In genomic region chr5:124444661-124445561, GRCm38 (mm10) we compare ENCODE assay signal across 7 mouse cellular contexts. TPM values are rescaled to one million over a fixed set of nuclear protein-coding genes. Genes with fewer than 3 reads are reported as not detected.
DNase-seq lines count a peak whose midpoint lies in the region; ATAC-seq and TF ChIP-seq lines count a peak whose summit lies in the region.

No protein-coding gene starts in this region.

- H3K4me1 ChIP-seq in cerebellum, adult 2 months (ENCODE audit: control insufficient read depth, insufficient read depth, low read length): peaks cover 18% of the 10 kb centered on the region
- peaks cover 37% of the 10 kb centered on the region for H3K4me1 ChIP-seq in hindbrain, embryonic 12.5 days

- intact Hi-C loops in left cerebral cortex, postnatal 14 days (cut with DNase I): loop anchor here (5.0 kb wide), 1 partner anchor 37 kb away; the partner anchor contains the start of gene Snrnp35

- no peaks in the 10 kb centered on the region for H3K27me3 ChIP-seq in cerebellum, adult 2 months (ENCODE audit: control insufficient read depth, insufficient read depth, low read length)
- no peaks in the 10 kb centered on the region for H3K27me3 ChIP-seq in hindbrain, embryonic 12.5 days

- TF ChIP-seq POLR2A in cerebellum, adult 2 months (IDR thresholded peaks at IDR 0.05; ENCODE audit: borderline replicate concordance, insufficient read depth, low read length): peak; percentile 85

- peak; percentile 75 for DNase-seq in ZHBTc4 (ENCODE audit: low read depth, low spot score)
- DNase-seq in cerebellum, adult 2 months: peak; percentile 78 to 84
- peak; percentile 70 for DNase-seq in forelimb bud, embryonic 11.5 days (ENCODE audit: low read depth, low spot score)
- DNase-seq in left cerebral cortex, postnatal 14 days (ENCODE audit: low spot score in 2 of 2): peak; percentile 68 to 80
- peak; percentile 73 for DNase-seq in spleen, adult 12 weeks (ENCODE audit: low spot score)

- peak overlapping the region; percentile 75 for H3K4me3 ChIP-seq in cerebellum, adult 2 months (replicated peaks; ENCODE audit: insufficient read depth, low read depth, low read length)
- peak overlapping the region; percentile 97 for H3K4me3 ChIP-seq in hindbrain, embryonic 12.5 days

- no peaks in the 10 kb centered on the region for H3K9me3 ChIP-seq in hindbrain, embryonic 12.5 days (replicated peaks)

- no peak for TF ChIP-seq CTCF in cerebellum, adult 2 months (IDR thresholded peaks at IDR 0.05; ENCODE audit: borderline replicate concordance, insufficient read depth, low read depth, low read length)

- H3K36me3 ChIP-seq in hindbrain, embryonic 12.5 days: peaks cover 25% of the 10 kb centered on the region

- peak overlapping the region; percentile 66; the same call in 1 of the 2 replicates for H3K27ac ChIP-seq in cerebellum, adult 2 months (ENCODE audit: insufficient read depth, low read length)
- H3K27ac ChIP-seq in hindbrain, embryonic 12.5 days: peak overlapping the region; percentile 79

- peak overlapping the region; percentile 91 for H3K4me2 ChIP-seq in hindbrain, embryonic 12.5 days (replicated peaks)

- peak overlapping the region; percentile 98 for H3K9ac ChIP-seq in hindbrain, embryonic 12.5 days

- peak; percentile 89 for ATAC-seq in hindbrain, embryonic 12.5 days (ENCODE audit: low FRiP score)
- ATAC-seq in megakaryocyte progenitor cell, adult 5-6 weeks (replicated peaks; ENCODE audit: poor library complexity): peak; percentile 36

- WGBS in cerebellum, adult 2 months: 9% methylated on average over 61 of the region's 66 CpGs
- 6% methylated on average over 66 of the region's 66 CpGs for WGBS in hindbrain, embryonic 12.5 days

RNA-seq across cellular contexts. Expression of gene Kmt5a, which starts 5.2 kb away (rescaled TPM):
- 59.1 and 61.6 TPM in 2 replicates for polyA plus RNA-seq in cerebellum, adult 2 months (2012; rRNA removed)
- 62.9 and 67.3 TPM in 2 replicates for polyA plus RNA-seq in hindbrain, embryonic 12.5 days (2016; fragmentation: Nextera tagmentation; extraction: Ambion mirVana)
- 10 to 100 TPM; 44.3 to 48.7 TPM for total RNA-seq in left cerebral cortex, postnatal 14 days (2021)
- 285 and 312 TPM in 2 replicates for total RNA-seq in megakaryocyte progenitor cell, adult 5-6 weeks (2015)
- total RNA-seq in megakaryocyte progenitor cell, adult 5-6 weeks (2017): 134 and 164 TPM in 2 replicates

RNA-seq across cellular contexts. Expression of gene Sbno1, which starts 19.1 kb away (rescaled TPM):
- 48.3 and 50.3 TPM in 2 replicates for polyA plus RNA-seq in cerebellum, adult 2 months (2012; rRNA removed)
- 108 and 113 TPM in 2 replicates for polyA plus RNA-seq in hindbrain, embryonic 12.5 days (2016; fragmentation: Nextera tagmentation; extraction: Ambion mirVana)
- total RNA-seq in left cerebral cortex, postnatal 14 days (2021): 100 to 1,000 TPM; 139 to 153 TPM
- total RNA-seq in megakaryocyte progenitor cell, adult 5-6 weeks (2015): 94.8 and 95.7 TPM in 2 replicates
- total RNA-seq in megakaryocyte progenitor cell, adult 5-6 weeks (2017): 162 and 219 TPM in 2 replicates

RNA-seq across cellular contexts. Expression of gene Rilpl2, which starts 33.3 kb away (rescaled TPM):
- polyA plus RNA-seq in cerebellum, adult 2 months (2012; rRNA removed): 18.1 and 18.4 TPM in 2 replicates
- 18.0 and 20.0 TPM in 2 replicates for polyA plus RNA-seq in hindbrain, embryonic 12.5 days (2016; fragmentation: Nextera tagmentation; extraction: Ambion mirVana)
- 10 to 100 TPM; 24.7 to 25.8 TPM for total RNA-seq in left cerebral cortex, postnatal 14 days (2021)
- total RNA-seq in megakaryocyte progenitor cell, adult 5-6 weeks (2015): 49.0 and 63.6 TPM in 2 replicates
- total RNA-seq in megakaryocyte progenitor cell, adult 5-6 weeks (2017): 45.2 and 50.1 TPM in 2 replicates

RNA-seq across cellular contexts. Expression of gene Snrnp35, which starts 38.0 kb away (rescaled TPM):
- 12.3 and 13.1 TPM in 2 replicates for polyA plus RNA-seq in cerebellum, adult 2 months (2012; rRNA removed)
- 23.8 and 27.2 TPM in 2 replicates for polyA plus RNA-seq in hindbrain, embryonic 12.5 days (2016; fragmentation: Nextera tagmentation; extraction: Ambion mirVana)
- 10 to 100 TPM; 20.9 to 24.2 TPM for total RNA-seq in left cerebral cortex, postnatal 14 days (2021)
- 2.8 and 6.4 TPM in 2 replicates for total RNA-seq in megakaryocyte progenitor cell, adult 5-6 weeks (2015)
- 5.4 and 9.0 TPM in 2 replicates for total RNA-seq in megakaryocyte progenitor cell, adult 5-6 weeks (2017)

Comparison
In these comparisons a context has a peak if more than half of its experiments do, and no peak if none do; other contexts are left out.
1. Peak in every context shown above with its lines: DNase-seq, ATAC-seq, H3K4me3 ChIP-seq and H3K27ac ChIP-seq.